Mouse (Mus musculus): ENCODE data around the gene E2f3.

DNA sequence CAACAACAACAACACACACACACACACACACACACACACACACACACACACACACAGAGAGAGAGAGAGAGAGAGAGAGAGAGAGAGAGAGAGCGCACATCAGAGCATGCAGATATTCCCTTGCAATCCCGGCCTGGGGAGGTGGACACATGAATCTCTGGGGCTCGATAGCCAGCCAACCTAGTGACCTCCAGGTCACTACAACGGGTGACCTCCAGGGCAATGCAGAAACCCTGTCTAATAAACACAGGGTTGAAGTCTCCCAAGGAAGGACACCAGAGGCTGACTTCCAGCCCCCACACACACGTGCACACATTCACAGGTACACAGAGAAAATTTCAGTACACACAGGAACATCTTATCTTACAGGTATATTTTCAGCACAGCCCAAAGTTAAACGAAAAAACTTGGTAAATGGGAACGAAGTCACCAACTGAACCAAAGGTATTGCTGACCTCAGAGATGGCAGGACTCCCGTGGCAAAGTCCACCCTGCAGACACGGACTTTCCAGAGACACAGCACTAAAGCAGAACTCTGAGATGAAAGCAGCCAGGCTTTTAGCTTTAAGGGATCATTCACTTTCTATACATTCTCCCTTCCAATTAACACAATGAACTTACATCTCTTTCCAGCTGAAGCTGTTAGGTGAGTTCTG is 40.8 kb downstream of the E2f3 start:
- TF ChIP-seq CTCF (IDR thresholded peaks at IDR 0.05; ENCODE audit: low read depth, low read length) = no peak
- no peak for TF ChIP-seq GATA2 (IDR thresholded peaks at IDR 0.05; ENCODE audit: borderline replicate concordance, low read depth, low read length)
- TF ChIP-seq GATA1 (IDR thresholded peaks at IDR 0.05; ENCODE audit: borderline replicate concordance, low read length) = no peak
